Mouse (Mus musculus) cerebellum, adult 2 months (tissue): ENCODE data around the gene Wdr19. TPM values are rescaled to one million over a fixed set of nuclear protein-coding genes. Genes with fewer than 3 reads are reported as not detected.

Source experiments
- DNase-seq, 2 experiments: peaks; one replicate each; pipeline ENCODE4 v3.0.0; 2021
- H3K27ac ChIP-seq: fragments of 200-500 bp; 2 replicates; pipeline ENCODE4 v1.5.1; 2012; ENCODE audit warnings: low read length, control low read depth, inconsistent platforms; ENCODE audit not compliant: insufficient read depth
- H3K27me3 ChIP-seq: fragments of 200-500 bp; 2 replicates; pipeline ENCODE4 v1.6.1; 2012; ENCODE audit warnings: inconsistent platforms, mild to moderate bottlenecking, low read length, moderate library complexity; ENCODE audit not compliant: control insufficient read depth, insufficient read depth
- H3K4me1 ChIP-seq: fragments of 200-500 bp; 2 replicates; pipeline ENCODE4 v1.6.1; 2011; ENCODE audit warnings: low read length; ENCODE audit not compliant: control insufficient read depth, insufficient read depth
- H3K4me3 ChIP-seq: fragments of 200-500 bp; replicated peaks from 2 replicates; pipeline ENCODE3; 2011; ENCODE audit warnings: mild to moderate bottlenecking, low read depth, low read length, control low read depth; ENCODE audit not compliant: insufficient read depth
- CTCF ChIP-seq: fragments of 200-500 bp; IDR thresholded peaks from 2 replicates; pipeline ENCODE4 v1.5.1; 2011; ENCODE audit warnings: low read depth, mild to moderate bottlenecking, control low read depth, low read length, moderate library complexity, borderline replicate concordance; ENCODE audit not compliant: insufficient read depth
- POLR2A ChIP-seq: fragments of 200-500 bp; IDR thresholded peaks from 2 replicates; pipeline ENCODE4 v1.6.1; 2011; ENCODE audit warnings: low read length, control low read depth, borderline replicate concordance; ENCODE audit not compliant: insufficient read depth
- WGBS: fragments of 180-500 bp; shearing (Covaris S2); methylation state at CpG from one replicate; pipeline ENCODE4 v1.1.7; 2018; 5-methylcytosine and 5-hydroxymethylcytosine counted together
- polyA plus RNA-seq: library from polyadenylated mRNA; depleted of rRNA; stranded (reverse); fragments of >200 nt; gene quantifications from 2 replicates; pipeline ENCODE4 v1.2.3, GENCODE M21; 2012

The Wdr19 gene
- polyA plus RNA-seq, 1 experiment, result 14.3 TPM

DNA sequence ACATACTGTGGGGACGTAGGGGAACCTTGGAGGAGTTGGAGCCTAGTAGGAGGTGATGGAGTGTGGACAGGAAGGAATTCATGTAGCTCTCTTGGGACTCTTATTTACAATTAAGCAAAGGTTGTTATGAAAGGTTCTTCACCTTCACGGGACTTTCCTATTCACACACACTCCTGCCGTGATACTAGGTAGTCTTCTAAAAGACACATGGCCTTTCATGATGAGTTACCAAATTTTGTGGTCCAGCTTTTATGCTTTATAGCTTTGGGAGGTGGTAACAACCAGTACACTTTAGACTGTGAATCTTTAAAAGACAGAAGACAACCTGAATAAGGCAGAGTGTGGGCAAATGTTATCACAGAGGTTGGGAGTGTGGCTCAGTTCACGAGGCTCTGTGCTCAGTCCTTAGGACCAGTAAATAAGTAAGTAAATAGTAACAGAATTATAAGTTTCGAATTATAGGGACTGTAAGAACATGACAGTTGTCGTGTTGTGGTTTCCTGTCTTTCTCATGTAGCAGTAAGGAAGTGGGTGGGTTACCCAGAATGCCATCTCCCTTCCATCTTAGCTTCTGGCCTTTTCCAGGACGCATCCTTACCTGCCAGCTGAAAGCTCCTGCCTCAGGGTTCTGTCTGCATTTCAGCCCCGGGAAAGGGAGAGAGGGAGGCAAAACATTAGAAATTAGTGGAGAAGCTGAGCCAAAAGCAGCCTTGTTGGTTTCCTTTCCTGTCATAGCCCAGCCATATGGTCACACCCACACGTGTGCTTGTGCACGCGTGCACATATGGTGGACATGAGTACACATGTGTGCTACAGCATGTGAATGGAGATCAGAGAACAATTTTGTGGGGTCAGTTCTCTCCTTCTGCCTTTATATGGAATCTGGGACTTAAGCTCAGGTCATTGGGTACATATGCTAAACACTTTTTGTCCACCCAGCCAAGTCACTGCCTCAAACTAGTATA, 18.1 kb downstream of the Wdr19 start:
- WGBS, result 90% methylated on average over 11 of the region's 11 CpGs

DNA sequence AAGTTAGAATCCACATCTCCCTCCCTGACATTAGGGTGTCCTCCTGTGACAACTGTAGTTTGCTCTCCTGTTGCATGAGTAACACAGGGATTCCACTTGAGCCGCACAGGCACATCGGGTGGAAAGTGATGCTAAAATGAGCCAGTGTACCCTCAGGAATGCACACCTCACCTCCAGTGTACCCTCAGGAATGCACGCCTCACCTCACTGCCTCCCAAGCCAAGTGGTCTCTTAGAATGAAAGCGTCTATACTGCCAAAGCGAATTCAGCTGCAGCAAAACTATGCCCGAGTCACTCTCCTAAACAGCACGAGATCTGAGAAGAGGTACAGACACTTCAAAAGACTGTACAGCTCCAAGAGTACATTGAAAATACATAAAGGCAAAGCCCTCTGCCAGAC, 21.5 kb downstream of the Wdr19 start:
- H3K4me3 ChIP-seq, result no peak overlapping the region
- TF ChIP-seq CTCF (no peak), POLR2A (no peak)
- no peaks in the 10 kb centered on the region for H3K27me3 ChIP-seq
- no peaks in the 10 kb centered on the region for H3K4me1 ChIP-seq
- no peak for DNase-seq
- H3K27ac ChIP-seq, result no peak overlapping the region
- WGBS, result 90% methylated on average over 7 of the region's 7 CpGs

More for the DNA sequence above, 18.1 kb downstream of the Wdr19 start:
- Histone ChIP-seq H3K4me1 (no peaks in the 10 kb centered on the region), H3K4me3 (no peak overlapping the region), H3K27ac (no peak overlapping the region), H3K27me3 (no peaks in the 10 kb centered on the region)
- DNase-seq, result no peak
- TF ChIP-seq POLR2A, result no peak
- no peak for TF ChIP-seq CTCF

GRCm38 (mm10) chr5:65224056-65224455, 24.6 kb downstream of the Wdr19 start:
- no peak for TF ChIP-seq POLR2A
- TF ChIP-seq CTCF, result no peak
- WGBS, result 87% methylated on average over 5 of the region's 5 CpGs
- Histone ChIP-seq H3K27me3 (no peaks in the 10 kb centered on the region), H3K27ac (no peak overlapping the region), H3K4me1 (no peaks in the 10 kb centered on the region), H3K4me3 (no peak overlapping the region)
- no peak for DNase-seq

DNA sequence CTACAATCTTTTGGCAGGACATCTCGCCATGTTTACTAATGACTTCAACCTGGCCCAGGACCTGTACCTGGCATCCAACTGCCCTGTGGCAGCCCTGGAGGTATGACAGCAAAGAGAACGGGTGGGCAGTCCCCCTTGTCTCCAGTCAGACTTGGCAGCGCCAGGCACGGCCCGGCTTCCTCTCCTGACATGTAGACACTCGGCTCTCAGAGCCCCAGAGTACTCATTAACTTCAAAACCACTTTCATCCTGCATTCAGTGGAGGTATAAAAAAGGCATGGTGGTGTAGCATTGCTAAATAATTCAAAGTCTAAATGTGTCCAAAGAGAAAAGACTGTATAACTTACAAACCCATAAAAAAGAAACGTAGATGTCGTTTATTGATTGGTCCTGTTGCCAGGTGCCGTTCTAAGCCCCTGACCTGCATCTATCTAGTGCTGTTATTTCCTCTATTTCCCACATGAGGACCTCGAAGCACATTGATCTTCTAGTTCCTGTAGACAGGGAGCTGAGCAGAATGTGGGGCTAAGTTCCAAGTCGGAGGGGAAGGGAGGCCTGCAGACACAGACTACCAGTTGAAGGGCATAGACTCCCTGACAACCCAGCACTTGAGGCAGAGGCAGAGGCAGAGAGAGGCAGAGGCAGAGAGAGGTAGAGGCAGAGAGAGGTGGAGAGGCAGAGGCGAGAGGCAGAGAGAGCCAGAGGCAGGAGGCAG, 31.9 kb downstream of the Wdr19 start:
- TF ChIP-seq CTCF, result no peak
- no peak for TF ChIP-seq POLR2A
- H3K27ac ChIP-seq, result no peak overlapping the region
- 69% methylated on average over 12 of the region's 12 CpGs for WGBS

DNA sequence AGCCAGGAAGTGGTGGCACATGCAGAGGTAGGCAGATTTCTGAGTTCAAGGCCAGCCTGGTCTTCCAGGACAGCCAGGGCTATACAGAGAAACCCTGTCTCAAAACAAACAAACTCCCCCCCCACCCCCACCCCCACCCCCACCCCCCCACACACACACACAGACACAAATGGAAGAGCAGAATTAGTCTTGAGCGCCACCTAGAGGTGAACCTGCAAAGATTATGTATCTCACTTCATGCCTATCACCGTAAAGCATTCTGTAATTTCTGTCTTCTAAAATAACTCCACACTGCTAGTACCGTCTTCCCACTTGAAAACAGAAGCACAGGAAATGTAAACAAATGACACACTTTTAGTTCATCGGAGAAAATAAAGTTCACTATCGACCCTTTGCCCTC, 43.2 kb downstream of the Wdr19 start:
- WGBS, result 55% methylated on average over 5 of the region's 5 CpGs
- H3K27ac ChIP-seq, result no peak overlapping the region
- peak; percentile 47; the same call in 1 of the 2 replicates for TF ChIP-seq CTCF
- no peak for TF ChIP-seq POLR2A
- H3K4me1 ChIP-seq, result no peaks in the 10 kb centered on the region
- peak in 1 of 2 experiments; percentile 28 for DNase-seq
- no peaks in the 10 kb centered on the region for H3K27me3 ChIP-seq
- no peak overlapping the region for H3K4me3 ChIP-seq

More for the DNA sequence above, 31.9 kb downstream of the Wdr19 start:
- H3K4me3 ChIP-seq, result no peak overlapping the region
- no peaks in the 10 kb centered on the region for H3K4me1 ChIP-seq
- H3K27me3 ChIP-seq, result no peaks in the 10 kb centered on the region
- DNase-seq, result peak in 1 of 2 experiments; percentile 31

GRCm38 (mm10) chr5:65247296-65247695, 47.8 kb downstream of the Wdr19 start:
- Histone ChIP-seq H3K27me3 (no peaks in the 10 kb centered on the region), H3K4me1 (no peaks in the 10 kb centered on the region), H3K4me3 (no peak overlapping the region), H3K27ac (no peak overlapping the region)
- no peak for DNase-seq
- TF ChIP-seq CTCF (no peak), POLR2A (no peak)
- WGBS, result 86% methylated on average over 3 of the region's 3 CpGs

GRCm38 (mm10) chr5:65250185-65250855, 50.8 kb downstream of the Wdr19 start:
- WGBS, result 54% methylated on average over 7 of the region's 7 CpGs
- no peaks in the 10 kb centered on the region for H3K27me3 ChIP-seq
- no peak overlapping the region for H3K27ac ChIP-seq
- TF ChIP-seq POLR2A (no peak), CTCF (no peak)
- no peaks in the 10 kb centered on the region for H3K4me1 ChIP-seq
- no peak overlapping the region for H3K4me3 ChIP-seq
- no peak for DNase-seq
